Mouse (Mus musculus) C2C12 (cell line): ENCODE measurements around the gene Eva1c. TPM values are rescaled to one million over a fixed set of nuclear protein-coding genes. Genes with fewer than 3 reads are reported as not detected.

Experiments
- H3K27me3 ChIP-seq: one replicate; pipeline ENCODE4 v1.6.1; 2011; ENCODE audit not compliant: control insufficient read depth, insufficient read depth, insufficient read length
- H3K36me3 ChIP-seq: one replicate; pipeline ENCODE4 v1.6.1; 2011; ENCODE audit not compliant: control insufficient read depth, insufficient read depth
- H3K4me3 ChIP-seq: one replicate; pipeline ENCODE4 v1.5.1; 2011; ENCODE audit warnings: mild to moderate bottlenecking, control low read depth; ENCODE audit not compliant: poor library complexity, insufficient read depth, severe bottlenecking
- H3K79me2 ChIP-seq: one replicate; pipeline ENCODE4 v1.6.1; 2011; ENCODE audit not compliant: control insufficient read depth, insufficient read depth
- H3K79me3 ChIP-seq: one replicate; pipeline ENCODE4 v1.6.1; 2011; ENCODE audit warnings: low read depth, control low read depth
- H3ac ChIP-seq: one replicate; pipeline ENCODE3; 2011; ENCODE audit warnings: low read depth; ENCODE audit not compliant: control insufficient read depth, insufficient read length
- CEBPB ChIP-seq: IDR thresholded peaks from one replicate; pipeline ENCODE4 v1.6.1; 2011; ENCODE audit warnings: low read depth, mild to moderate bottlenecking, control low read depth, moderate library complexity
- CTCF ChIP-seq: IDR thresholded peaks from one replicate; pipeline ENCODE4 v1.5.1; 2011; ENCODE audit not compliant: control insufficient read depth, insufficient read depth, insufficient read length
- FOSL1 ChIP-seq: IDR thresholded peaks from one replicate; pipeline ENCODE4 v1.8.0; 2011; ENCODE audit warnings: mild to moderate bottlenecking, low read length; ENCODE audit not compliant: poor library complexity, insufficient read depth, severe bottlenecking
- MAX ChIP-seq: IDR thresholded peaks from one replicate; pipeline ENCODE4 v1.6.1; 2011; ENCODE audit warnings: mild to moderate bottlenecking, control low read depth
- MYOD1 ChIP-seq: IDR thresholded peaks from one replicate; pipeline ENCODE4 v1.6.1; 2011; ENCODE audit warnings: low read depth; ENCODE audit not compliant: control insufficient read depth, insufficient read length
- MYOG ChIP-seq: IDR thresholded peaks from one replicate; pipeline ENCODE4 v1.6.1; 2011; ENCODE audit not compliant: control insufficient read depth, insufficient read length; ENCODE audit errors: extremely low read depth
- USF1 ChIP-seq: IDR thresholded peaks from one replicate; pipeline ENCODE4 v1.6.1; 2011; ENCODE audit warnings: low read depth, mild to moderate bottlenecking, control low read depth, moderate library complexity
- long read RNA-seq, 2 experiments: library from polyadenylated mRNA; unstranded; transcript quantifications; one replicate each; pipeline ENCODE4 v2.0.0; 2019 to 2020
- polyA plus RNA-seq: library from polyadenylated mRNA; unstranded; fragments of >200 nt; fragmentation: generic; extraction: Trizol; gene quantifications from one replicate; pipeline ENCODE4 v1.2.1, GENCODE M21; 2012; ENCODE audit warnings: missing spikeins

Eva1c gene
- polyA plus RNA-seq = 21.5 TPM
- long read RNA-seq, experiment 1, transcript Eva1c-201 (8 exons, 2,142 nt) = major isoform, 7 of 21 reads
- long read RNA-seq, experiment 1, partial matches to known transcripts = 4 of 21 reads
- long read RNA-seq, experiment 1, other reads (novel, unspliced or antisense) = 5 of 21 reads
- long read RNA-seq, experiment 2, transcript Eva1c-202 (7 exons, 1,554 nt) = minor isoform, 9 of 108 reads
- long read RNA-seq, experiment 2, transcript Eva1c-201 (8 exons, 2,142 nt) = minor isoform, 25 of 108 reads
- long read RNA-seq, experiment 2, transcript Eva1c-208 (6 exons, 1,692 nt) = major isoform, 40 of 108 reads
- long read RNA-seq, experiment 2, partial matches to known transcripts = 1 of 108 reads
- long read RNA-seq, experiment 2, other reads (novel, unspliced or antisense) = 31 of 108 reads

GRCm38 (mm10) chr16:90826457-90826856 lies at the start of gene Eva1c:
Gene Eva1c, plus strand, starts transcription at chr16:90826719.
- H3ac ChIP-seq = no peak within 1 kb of the TSS
- no peak within 1 kb of the TSS for H3K4me3 ChIP-seq
- peaks cover 4% of the 10 kb centered on the region for H3K79me2 ChIP-seq
- TF ChIP-seq FOSL1 (no peak), USF1 (no peak), CTCF (no peak), MAX (no peak), MYOD1 (no peak), MYOG (no peak), CEBPB (no peak)
- H3K79me3 ChIP-seq = peaks cover 2% of the 10 kb centered on the region
- H3K36me3 ChIP-seq = no peaks in the 10 kb centered on the region
- H3K27me3 ChIP-seq = no peaks in the 10 kb centered on the region

GRCm38 (mm10) chr16:90779783-90780182 lies 46.7 kb upstream of the Eva1c start:
- Histone ChIP-seq H3K36me3 (peaks cover 83% of the 10 kb centered on the region), H3K79me3 (no peaks in the 10 kb centered on the region), H3K79me2 (no peaks in the 10 kb centered on the region), H3K27me3 (no peaks in the 10 kb centered on the region), H3K4me3 (no peak overlapping the region), H3ac (no peak overlapping the region)
- TF ChIP-seq MYOG (no peak), CTCF (no peak), USF1 (no peak), FOSL1 (no peak), MAX (no peak), MYOD1 (no peak), CEBPB (no peak)

GRCm38 (mm10) chr16:90783302-90783701 lies 43.2 kb upstream of the Eva1c start:
- H3K36me3 ChIP-seq = peaks cover 91% of the 10 kb centered on the region
- H3K4me3 ChIP-seq = no peak overlapping the region
- TF ChIP-seq MAX = no peak
- TF ChIP-seq CTCF = no peak
- TF ChIP-seq USF1 = no peak
- no peak for TF ChIP-seq FOSL1
- TF ChIP-seq MYOG = no peak
- TF ChIP-seq CEBPB = no peak
- no peak for TF ChIP-seq MYOD1
- H3K79me2 ChIP-seq = no peaks in the 10 kb centered on the region
- H3K79me3 ChIP-seq = no peaks in the 10 kb centered on the region
- no peak overlapping the region for H3ac ChIP-seq
- H3K27me3 ChIP-seq = no peaks in the 10 kb centered on the region

GRCm38 (mm10) chr16:90785257-90785656 lies 41.3 kb upstream of the Eva1c start:
- no peaks in the 10 kb centered on the region for H3K79me3 ChIP-seq
- no peaks in the 10 kb centered on the region for H3K27me3 ChIP-seq
- H3K4me3 ChIP-seq = no peak overlapping the region
- TF ChIP-seq CTCF = no peak
- no peak for TF ChIP-seq MYOD1
- TF ChIP-seq USF1 = no peak
- TF ChIP-seq FOSL1 = no peak
- TF ChIP-seq CEBPB = no peak
- TF ChIP-seq MAX = no peak
- TF ChIP-seq MYOG = no peak
- peaks cover 90% of the 10 kb centered on the region for H3K36me3 ChIP-seq
- no peaks in the 10 kb centered on the region for H3K79me2 ChIP-seq
- H3ac ChIP-seq = no peak overlapping the region

- Histone ChIP-seq H3K36me3 (peaks cover 94% of the 10 kb centered on the region), H3K79me3 (no peaks in the 10 kb centered on the region), H3K27me3 (no peaks in the 10 kb centered on the region), H3ac (no peak overlapping the region), H3K4me3 (no peak overlapping the region), H3K79me2 (no peaks in the 10 kb centered on the region)
- no peak for TF ChIP-seq USF1
- TF ChIP-seq MYOD1 = no peak
- TF ChIP-seq FOSL1 = no peak
- TF ChIP-seq MAX = no peak
- no peak for TF ChIP-seq MYOG
- no peak for TF ChIP-seq CEBPB
- no peak for TF ChIP-seq CTCF
Observed at GRCm38 (mm10) chr16:90788580-90788979, 37.9 kb upstream of the Eva1c start.
